Mouse (Mus musculus): ENCODE measurements around the gene Odf4. TPM values are rescaled to one million over a fixed set of nuclear protein-coding genes. Genes with fewer than 3 reads are reported as not detected.
A peak's percentile ranks its signal among the peaks of the same experiment; 100 is the strongest.
"Not testable (repeated sequence)": the region's sequence is repeated elsewhere in the genome, so short reads cannot be mapped to it uniquely, and the experiment has no call there.

The Odf4 gene
- polyA plus RNA-seq, 1 experiment from 2014 or later, result not detected

- Histone ChIP-seq H3K9me3 (replicated peaks) (no peaks in the 10 kb centered on the region), H3K4me2 (replicated peaks) (no peak overlapping the region), H3K4me3 (replicated peaks) (no peak overlapping the region), H3K27ac (replicated peaks) (no peak overlapping the region), H3K27me3 (no peaks in the 10 kb centered on the region), H3K4me1 (peaks cover 8% of the 10 kb centered on the region), H3K36me3 (no peaks in the 10 kb centered on the region), H3K9ac (no peak overlapping the region)
- ATAC-seq (ENCODE audit: insufficient number of reproducible peaks, low FRiP score, low TSS enrichment, low read depth), result no peak
- 80% methylated on average over 2 of the region's 2 CpGs for WGBS
Measured at GRCm38 (mm10) chr11:68963405-68963804, 36.5 kb upstream of the Odf4 start.

- not testable (repeated sequence) for H3K4me1 ChIP-seq; H3K9ac ChIP-seq; H3K36me3 ChIP-seq; ATAC-seq (ENCODE audit: insufficient number of reproducible peaks, low FRiP score, low TSS enrichment, low read depth); H3K27me3 ChIP-seq; H3K9me3 ChIP-seq (replicated peaks); H3K4me3 ChIP-seq (replicated peaks); H3K4me2 ChIP-seq (replicated peaks); H3K27ac ChIP-seq (replicated peaks)
- WGBS, result 18% methylated on average over 11 of the region's 11 CpGs
Measured at GRCm38 (mm10) chr11:68962159-68962558, 35.3 kb upstream of the Odf4 start.

- WGBS, result 67% methylated on average over 3 of the region's 3 CpGs
- ATAC-seq (ENCODE audit: insufficient number of reproducible peaks, low FRiP score, low TSS enrichment, low read depth), result no peak
Measured at GRCm38 (mm10) chr11:68961596-68961995, 34.7 kb upstream of the Odf4 start.

GRCm38 (mm10) chr11:68957971-68958370 is 31.1 kb upstream of the Odf4 start:
- no peak overlapping the region for H3K9ac ChIP-seq
- WGBS, result 95% methylated on average over 1 of the region's 1 CpGs
- no peak for ATAC-seq (ENCODE audit: insufficient number of reproducible peaks, low FRiP score, low TSS enrichment, low read depth)
- H3K27ac ChIP-seq (replicated peaks), result no peak overlapping the region
- peaks cover 14% of the 10 kb centered on the region for H3K4me1 ChIP-seq
- no peaks in the 10 kb centered on the region for H3K36me3 ChIP-seq
- peaks cover 17% of the 10 kb centered on the region for H3K27me3 ChIP-seq
- H3K9me3 ChIP-seq (replicated peaks), result no peaks in the 10 kb centered on the region
- H3K4me3 ChIP-seq (replicated peaks), result no peak overlapping the region
- H3K4me2 ChIP-seq (replicated peaks), result no peak overlapping the region

More at GRCm38 (mm10) chr11:68961596-68961995, 34.7 kb upstream of the Odf4 start:
- H3K9ac ChIP-seq, result no peak overlapping the region
- H3K4me2 ChIP-seq (replicated peaks), result no peak overlapping the region
- no peaks in the 10 kb centered on the region for H3K36me3 ChIP-seq
- H3K4me3 ChIP-seq (replicated peaks), result no peak overlapping the region
- no peaks in the 10 kb centered on the region for H3K4me1 ChIP-seq
- H3K27ac ChIP-seq (replicated peaks), result no peak overlapping the region
- H3K9me3 ChIP-seq (replicated peaks), result no peaks in the 10 kb centered on the region
- 0 out of 2 replicates have a peak, but pooled peaks cover 2% of the 10 kb centered on the region for H3K27me3 ChIP-seq

- peaks cover 14% of the 10 kb centered on the region for H3K4me1 ChIP-seq
- H3K9ac ChIP-seq, result no peak within 1 kb of the TSS
- no peaks in the 10 kb centered on the region for H3K9me3 ChIP-seq (replicated peaks)
- H3K4me3 ChIP-seq (replicated peaks), result peak within 1 kb of the TSS; percentile 11
- no peak within 1 kb of the TSS for H3K4me2 ChIP-seq (replicated peaks)
- WGBS, result 44% methylated on average over 8 of the region's 8 CpGs
- peak within 1 kb of the TSS; percentile 17; the same call in 1 of the 2 replicates for H3K27ac ChIP-seq (replicated peaks)
- ATAC-seq (ENCODE audit: insufficient number of reproducible peaks, low FRiP score, low TSS enrichment, low read depth), result no peak
- H3K36me3 ChIP-seq, result no peaks in the 10 kb centered on the region
- peaks cover 17% of the 10 kb centered on the region for H3K27me3 ChIP-seq
Measured at GRCm38 (mm10) chr11:68957308-68957707, 30.4 kb upstream of the Odf4 start, which contains the start of gene Arhgef15. Gene Arhgef15 (minus strand): TSS chr11:68957480.

GRCm38 (mm10) chr11:68956697-68957096 is 29.8 kb upstream of the Odf4 start:
- 0 out of 2 replicates have a peak overlapping the region, but pooled peaks have one; percentile 17 for H3K27ac ChIP-seq (replicated peaks)
- no peak overlapping the region for H3K9ac ChIP-seq
- H3K4me1 ChIP-seq, result peaks cover 14% of the 10 kb centered on the region
- H3K4me3 ChIP-seq (replicated peaks), result peak overlapping the region; percentile 11
- H3K27me3 ChIP-seq, result peaks cover 17% of the 10 kb centered on the region
- no peaks in the 10 kb centered on the region for H3K9me3 ChIP-seq (replicated peaks)
- no peak for ATAC-seq (ENCODE audit: insufficient number of reproducible peaks, low FRiP score, low TSS enrichment, low read depth)
- H3K4me2 ChIP-seq (replicated peaks), result no peak overlapping the region
- no peaks in the 10 kb centered on the region for H3K36me3 ChIP-seq
- WGBS, result 36% methylated on average over 13 of the region's 13 CpGs

GRCm38 (mm10) chr11:68956107-68956506 is 29.2 kb upstream of the Odf4 start:
- no peak overlapping the region for H3K9ac ChIP-seq
- H3K4me1 ChIP-seq, result peaks cover 14% of the 10 kb centered on the region
- H3K27me3 ChIP-seq, result peaks cover 17% of the 10 kb centered on the region
- H3K9me3 ChIP-seq (replicated peaks), result no peaks in the 10 kb centered on the region
- H3K27ac ChIP-seq (replicated peaks), result peak overlapping the region; percentile 17; the same call in 1 of the 2 replicates
- ATAC-seq (ENCODE audit: insufficient number of reproducible peaks, low FRiP score, low TSS enrichment, low read depth), result no peak
- no peaks in the 10 kb centered on the region for H3K36me3 ChIP-seq
- H3K4me3 ChIP-seq (replicated peaks), result peak overlapping the region; percentile 11; the same call in 1 of the 2 replicates
- no peak overlapping the region for H3K4me2 ChIP-seq (replicated peaks)
- 27% methylated on average over 3 of the region's 3 CpGs for WGBS

- Histone ChIP-seq H3K9me3 (replicated peaks) (no peaks in the 10 kb centered on the region), H3K27me3 (peaks cover 17% of the 10 kb centered on the region), H3K4me3 (replicated peaks) (peak overlapping the region; percentile 40; the same call in 1 of the 2 replicates), H3K36me3 (no peaks in the 10 kb centered on the region), H3K9ac (no peak overlapping the region), H3K27ac (replicated peaks) (no peak overlapping the region), H3K4me1 (peaks cover 14% of the 10 kb centered on the region), H3K4me2 (replicated peaks) (peak overlapping the region; percentile 64)
- 72% methylated on average over 5 of the region's 5 CpGs for WGBS
- no peak for ATAC-seq (ENCODE audit: insufficient number of reproducible peaks, low FRiP score, low TSS enrichment, low read depth)
Measured at GRCm38 (mm10) chr11:68955473-68955872, 28.6 kb upstream of the Odf4 start.

GRCm38 (mm10) chr11:68954408-68954807 is 27.5 kb upstream of the Odf4 start:
- Histone ChIP-seq H3K4me2 (replicated peaks) (peak overlapping the region; percentile 64), H3K4me3 (replicated peaks) (peak overlapping the region; percentile 40), H3K4me1 (peaks cover 14% of the 10 kb centered on the region), H3K27me3 (peaks cover 17% of the 10 kb centered on the region), H3K36me3 (no peaks in the 10 kb centered on the region), H3K9ac (peak overlapping the region; percentile 21), H3K27ac (replicated peaks) (no peak overlapping the region), H3K9me3 (replicated peaks) (no peaks in the 10 kb centered on the region)
- no peak; the same call in 1 of the 2 replicates for ATAC-seq (ENCODE audit: insufficient number of reproducible peaks, low FRiP score, low TSS enrichment, low read depth)
- WGBS, result 3% methylated on average over 17 of the region's 17 CpGs

GRCm38 (mm10) chr11:68953903-68954302 is 27.0 kb upstream of the Odf4 start:
- Histone ChIP-seq H3K4me2 (replicated peaks) (peak overlapping the region; percentile 64), H3K36me3 (no peaks in the 10 kb centered on the region), H3K27me3 (peaks cover 17% of the 10 kb centered on the region), H3K9ac (peak overlapping the region; percentile 21; the same call in 1 of the 2 replicates), H3K4me3 (replicated peaks) (peak overlapping the region; percentile 40), H3K4me1 (peaks cover 14% of the 10 kb centered on the region), H3K27ac (replicated peaks) (no peak overlapping the region), H3K9me3 (replicated peaks) (no peaks in the 10 kb centered on the region)
- 20% methylated on average over 13 of the region's 13 CpGs for WGBS
- no peak for ATAC-seq (ENCODE audit: insufficient number of reproducible peaks, low FRiP score, low TSS enrichment, low read depth)

GRCm38 (mm10) chr11:68947542-68947993 is 20.7 kb upstream of the Odf4 start:
- no peak for ATAC-seq (ENCODE audit: insufficient number of reproducible peaks, low FRiP score, low TSS enrichment, low read depth)
- Histone ChIP-seq H3K36me3 (no peaks in the 10 kb centered on the region), H3K27me3 (peaks cover 5% of the 10 kb centered on the region; the same call in 1 of the 2 replicates), H3K4me3 (replicated peaks) (no peak overlapping the region), H3K9me3 (replicated peaks) (no peaks in the 10 kb centered on the region), H3K4me1 (peaks cover 6% of the 10 kb centered on the region), H3K27ac (replicated peaks) (no peak overlapping the region), H3K9ac (no peak overlapping the region), H3K4me2 (replicated peaks) (0 out of 2 replicates have a peak overlapping the region, but pooled peaks have one; percentile 22)
- 19% methylated on average over 12 of the region's 12 CpGs for WGBS
